Mouse (Mus musculus) testis, postnatal 10 days (tissue): Measurements from ENCODE around the gene Mypn.
A peak's percentile ranks its signal among the peaks of the same experiment; 100 is the strongest.

Experiments
- DNase-seq: peaks from one replicate; pipeline ENCODE4 v3.0.0; 2021; ENCODE audit warnings: low spot score

Mypn gene

GRCm38 (mm10) chr10:63203728-63204127, at the start of gene Mypn:
TSS of gene Mypn (minus strand) at chr10:63203952.
- no peak for DNase-seq

GRCm38 (mm10) chr10:63248421-63248820, 44.7 kb upstream of the Mypn start:
- no peak for DNase-seq

GRCm38 (mm10) chr10:63247457-63247856, 43.7 kb upstream of the Mypn start:
- no peak for DNase-seq

- no peak for DNase-seq
Measured at GRCm38 (mm10) chr10:63245846-63246245, 42.1 kb upstream of the Mypn start.

GRCm38 (mm10) chr10:63244746-63245145, 41.0 kb upstream of the Mypn start:
- DNase-seq, result peak; percentile 50

GRCm38 (mm10) chr10:63244055-63244671, 40.4 kb upstream of the Mypn start:
- DNase-seq, result no peak

GRCm38 (mm10) chr10:63243493-63244054, 39.8 kb upstream of the Mypn start, which contains the start of gene Herc4:
TSS of gene Herc4 (plus strand) at chr10:63243810.
- peak; percentile 98 for DNase-seq

- DNase-seq, result no peak
Measured at GRCm38 (mm10) chr10:63242798-63243435, 39.2 kb upstream of the Mypn start.

- no peak for DNase-seq
Measured at GRCm38 (mm10) chr10:63240868-63241271, 37.1 kb upstream of the Mypn start.

- no peak for DNase-seq
Measured at GRCm38 (mm10) chr10:63239848-63240247, 36.1 kb upstream of the Mypn start.

- no peak for DNase-seq
Measured at GRCm38 (mm10) chr10:63238090-63238489, 34.3 kb upstream of the Mypn start.

GRCm38 (mm10) chr10:63237206-63237605, 33.5 kb upstream of the Mypn start:
- DNase-seq, result no peak

GRCm38 (mm10) chr10:63236663-63237062, 32.9 kb upstream of the Mypn start:
- DNase-seq, result no peak

GRCm38 (mm10) chr10:63235889-63236288, 32.1 kb upstream of the Mypn start:
- no peak for DNase-seq

GRCm38 (mm10) chr10:63234133-63234532, 30.4 kb upstream of the Mypn start:
- DNase-seq, result no peak

GRCm38 (mm10) chr10:63231630-63232029, 27.9 kb upstream of the Mypn start:
- DNase-seq, result no peak

- no peak for DNase-seq
Measured at GRCm38 (mm10) chr10:63230854-63231253, 27.1 kb upstream of the Mypn start.

- DNase-seq, result no peak
Measured at GRCm38 (mm10) chr10:63230266-63230665, 26.5 kb upstream of the Mypn start.

- no peak for DNase-seq
Measured at GRCm38 (mm10) chr10:63224341-63224740, 20.6 kb upstream of the Mypn start.

GRCm38 (mm10) chr10:63221081-63221783, 17.5 kb upstream of the Mypn start:
- no peak for DNase-seq

GRCm38 (mm10) chr10:63208871-63209270, 5.1 kb upstream of the Mypn start:
- DNase-seq, result no peak

GRCm38 (mm10) chr10:63203002-63203401, 750 bp downstream of the Mypn start:
- DNase-seq, result no peak

- no peak for DNase-seq
Measured at GRCm38 (mm10) chr10:63201534-63201933, 2.2 kb downstream of the Mypn start.
